Mouse (Mus musculus): ENCODE results near the gene Wipi2.

DNA sequence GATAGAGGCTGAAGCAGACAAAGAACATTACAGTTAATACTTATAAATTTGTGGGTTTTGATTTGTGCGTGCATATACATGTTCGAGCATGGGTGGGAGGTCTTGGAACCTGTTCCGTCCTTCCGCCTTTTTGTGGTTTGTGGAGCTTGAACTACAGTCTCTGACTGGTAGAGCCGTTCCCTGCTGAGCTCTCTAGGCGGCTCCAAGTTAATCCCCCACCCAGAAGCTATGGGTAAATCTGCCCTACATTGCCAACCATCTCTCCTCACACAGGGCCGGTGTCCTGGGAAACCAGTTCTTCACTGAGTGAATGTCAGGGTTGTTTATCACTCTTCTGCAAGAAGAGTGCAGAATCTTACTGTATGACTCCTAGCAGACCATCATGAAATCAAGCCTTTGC, 20.7 kb downstream of the Wipi2 start:
- TF ChIP-seq E2F4 (IDR thresholded peaks at IDR 0.05; ENCODE audit: insufficient read depth) = no peak
- TF ChIP-seq POLR2A (IDR thresholded peaks at IDR 0.05; ENCODE audit: insufficient read length, low read depth) = no peak
- no peak for TF ChIP-seq POLR2AphosphoS2 (IDR thresholded peaks at IDR 0.05; ENCODE audit: insufficient read length, low read depth)
- no peak for TF ChIP-seq USF1 (IDR thresholded peaks at IDR 0.05; ENCODE audit: low read depth)
- TF ChIP-seq TCF3 (IDR thresholded peaks at IDR 0.05; ENCODE audit: insufficient read length, low read depth) = no peak

Measured in myocyte (in vitro differentiated cells).